Mouse (Mus musculus): ENCODE measurements around the gene Vps8.

GRCm38 (mm10) chr16:21606249-21607020 is 183.5 kb downstream of the Vps8 start:
- no peak for TF ChIP-seq POLR2A (IDR thresholded peaks at IDR 0.05; ENCODE audit: low read depth, low read length)
- no peak for TF ChIP-seq CTCF (IDR thresholded peaks at IDR 0.05; ENCODE audit: borderline replicate concordance, insufficient read depth, low read length)
